Mouse (Mus musculus) hindbrain, embryonic 16.5 days (tissue): ENCODE results near the gene Adm2. TPM values are rescaled to one million over a fixed set of nuclear protein-coding genes. Genes with fewer than 3 reads are reported as not detected.

Experiments used
- ATAC-seq: fragments of 200-750 bp; cut with Nextera tagmentation; 2 replicates; pipeline ENCODE4 v1.8.0; 2017; ENCODE audit warnings: moderate TSS enrichment, moderate library complexity
- H3K27ac ChIP-seq: fragments of 300-500 bp; sonication (generic); 2 replicates; pipeline ENCODE4 v1.5.1; 2014; ENCODE audit warnings: low read depth, mild to moderate bottlenecking, control low read depth, low read length, moderate library complexity
- H3K27me3 ChIP-seq: fragments of 300-500 bp; sonication (generic); replicated peaks from 2 replicates; pipeline ENCODE4 v1.6.1; 2014; ENCODE audit warnings: low read length; ENCODE audit not compliant: control insufficient read depth, insufficient read depth
- H3K36me3 ChIP-seq: fragments of 300-500 bp; sonication (generic); 2 replicates; pipeline ENCODE4 v1.6.1; 2014; ENCODE audit warnings: mild to moderate bottlenecking, low read length, moderate library complexity, mixed read lengths; ENCODE audit not compliant: control insufficient read depth, insufficient read depth
- H3K4me1 ChIP-seq: fragments of 300-500 bp; sonication (generic); 2 replicates; pipeline ENCODE4 v1.6.1; 2014; ENCODE audit warnings: low read depth, low read length; ENCODE audit not compliant: control insufficient read depth, insufficient read depth
- H3K4me2 ChIP-seq: fragments of 300-500 bp; sonication (generic); 2 replicates; pipeline ENCODE4 v1.6.1; 2014; ENCODE audit warnings: mild to moderate bottlenecking, low read length, control low read depth, moderate library complexity
- H3K4me3 ChIP-seq: fragments of 300-500 bp; sonication (generic); 2 replicates; pipeline ENCODE4 v1.5.1; 2014; ENCODE audit warnings: mild to moderate bottlenecking, low read length, control low read depth, moderate library complexity
- H3K9ac ChIP-seq: fragments of 300-500 bp; sonication (generic); 2 replicates; pipeline ENCODE4 v1.6.1; 2014; ENCODE audit warnings: low read depth, mild to moderate bottlenecking, control low read depth, low read length, moderate library complexity
- H3K9me3 ChIP-seq: fragments of 300-500 bp; sonication (generic); 2 replicates; pipeline ENCODE4 v1.6.1; 2014; ENCODE audit warnings: mild to moderate bottlenecking, low read length, moderate library complexity; ENCODE audit not compliant: control insufficient read depth
- WGBS: fragments of 180-500 bp; shearing (Covaris S2); extraction: QIAGEN DNeasy Blood & Tissue Kit; methylation state at CpG from one replicate; pipeline ENCODE4 v1.1.7; 2014; 5-methylcytosine and 5-hydroxymethylcytosine counted together
- polyA plus RNA-seq: library from polyadenylated mRNA; unstranded; fragments of >200 nt; fragmentation: Nextera tagmentation; extraction: Ambion mirVana; gene quantifications from 2 replicates; pipeline ENCODE4 v1.2.1, GENCODE M21; 2015

Adm2 gene
- polyA plus RNA-seq, 1 experiment from 2014 or later, result not detected

DNA sequence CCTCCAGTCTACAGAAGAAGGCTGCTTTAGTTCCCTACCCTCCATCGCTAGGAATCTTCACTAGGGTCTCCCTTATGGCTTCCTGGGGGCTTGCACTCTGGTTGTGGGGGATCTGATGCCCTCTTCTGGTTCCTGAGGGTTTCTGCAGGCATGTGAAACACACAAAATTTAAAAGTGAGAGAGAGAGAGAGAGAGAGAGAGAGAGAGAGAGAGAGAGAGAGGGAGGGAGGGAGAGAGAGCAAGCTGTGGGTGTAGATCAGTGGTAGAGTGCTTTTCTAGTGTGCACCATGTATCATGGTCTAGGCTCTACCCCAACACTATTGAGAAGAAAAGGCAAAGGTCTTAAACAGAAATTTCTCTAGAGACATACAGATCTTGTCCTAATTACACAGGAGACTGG lies 19.2 kb downstream of the Adm2 start:
- Histone ChIP-seq H3K27ac (no peak overlapping the region), H3K4me3 (no peak overlapping the region), H3K4me2 (no peak overlapping the region), H3K36me3 (no peaks in the 10 kb centered on the region), H3K4me1 (no peaks in the 10 kb centered on the region), H3K9me3 (no peaks in the 10 kb centered on the region), H3K9ac (no peak overlapping the region), H3K27me3 (no peaks in the 10 kb centered on the region)
- 45% methylated on average over 1 of the region's 1 CpGs for WGBS
- ATAC-seq, result no peak

DNA sequence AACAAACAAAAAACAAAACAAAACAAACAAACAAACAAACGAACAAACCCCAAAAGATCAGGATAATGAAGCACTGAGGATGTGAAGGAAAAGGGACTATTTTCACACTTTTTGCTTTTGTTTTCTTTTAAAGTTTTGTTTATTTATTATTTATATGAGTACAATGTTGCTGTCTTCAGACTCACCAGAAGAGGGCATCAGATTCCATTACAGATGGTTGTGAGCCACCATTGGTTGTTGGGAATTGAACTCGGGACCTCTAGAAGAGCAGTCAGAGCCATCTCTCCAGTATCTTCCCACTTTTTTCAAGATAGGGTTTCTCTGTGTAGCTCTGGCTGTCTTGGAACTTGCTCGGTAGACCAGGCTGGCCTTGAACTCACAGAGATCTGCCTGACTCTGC lies 20.8 kb downstream of the Adm2 start:
- H3K9me3 ChIP-seq, result no peaks in the 10 kb centered on the region
- H3K4me1 ChIP-seq, result no peaks in the 10 kb centered on the region
- 91% methylated on average over 3 of the region's 3 CpGs for WGBS
- H3K4me2 ChIP-seq, result no peak overlapping the region
- ATAC-seq, result no peak
- H3K27ac ChIP-seq, result no peak overlapping the region
- no peak overlapping the region for H3K9ac ChIP-seq
- H3K27me3 ChIP-seq, result no peaks in the 10 kb centered on the region
- no peaks in the 10 kb centered on the region for H3K36me3 ChIP-seq
- H3K4me3 ChIP-seq, result no peak overlapping the region

DNA sequence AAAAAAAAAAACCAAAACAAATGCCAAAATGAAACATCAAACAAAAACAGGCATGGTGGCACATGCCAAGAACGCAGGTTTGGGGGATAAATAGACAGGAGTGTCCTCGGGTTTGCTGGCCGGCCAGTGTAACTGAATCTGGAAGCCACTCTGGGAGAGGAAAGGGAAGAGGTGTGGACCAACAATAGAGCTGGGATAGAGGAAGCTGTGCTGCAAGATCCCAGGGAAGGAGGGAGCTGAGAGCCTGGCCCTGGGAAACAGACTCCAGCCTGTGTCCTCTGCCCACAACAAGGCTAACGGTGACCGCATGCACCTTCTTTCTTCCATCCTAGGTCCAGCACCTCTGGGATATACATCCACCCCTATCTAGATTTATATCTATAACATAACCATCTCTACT lies 27.9 kb downstream of the Adm2 start:
- H3K9me3 ChIP-seq, result no peaks in the 10 kb centered on the region
- H3K4me2 ChIP-seq, result no peak overlapping the region
- no peak overlapping the region for H3K9ac ChIP-seq
- ATAC-seq, result no peak
- H3K27me3 ChIP-seq, result no peaks in the 10 kb centered on the region
- WGBS, result 83% methylated on average over 5 of the region's 5 CpGs
- peaks cover 25% of the 10 kb centered on the region for H3K36me3 ChIP-seq
- peaks cover 10% of the 10 kb centered on the region for H3K4me1 ChIP-seq
- H3K4me3 ChIP-seq, result no peak overlapping the region
- no peak overlapping the region for H3K27ac ChIP-seq

DNA sequence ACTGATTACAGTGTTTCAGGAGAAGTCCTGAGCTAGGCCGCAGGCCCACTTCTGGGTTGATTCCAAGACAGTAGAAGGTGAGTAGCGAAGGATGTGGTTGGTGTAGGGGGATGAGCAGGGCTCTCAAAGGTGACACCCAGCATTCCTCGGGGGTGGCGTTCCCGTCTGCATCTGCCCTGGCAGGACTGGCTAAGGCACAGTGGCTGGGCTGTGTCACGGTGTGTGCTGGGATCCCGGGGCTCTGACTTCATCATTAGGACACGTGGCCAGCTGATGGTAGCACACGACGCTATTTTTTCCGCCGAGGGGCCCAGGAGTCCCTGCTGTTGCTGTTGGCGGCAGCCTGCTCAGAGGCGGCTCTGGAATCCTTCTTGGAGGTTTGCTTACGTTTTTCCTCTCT lies 28.8 kb downstream of the Adm2 start:
- 90% methylated on average over 15 of the region's 15 CpGs for WGBS
- Histone ChIP-seq H3K4me2 (no peak overlapping the region), H3K9ac (no peak overlapping the region), H3K36me3 (peaks cover 25% of the 10 kb centered on the region), H3K27me3 (no peaks in the 10 kb centered on the region), H3K4me3 (no peak overlapping the region), H3K27ac (no peak overlapping the region), H3K9me3 (no peaks in the 10 kb centered on the region), H3K4me1 (peaks cover 10% of the 10 kb centered on the region)
- no peak for ATAC-seq

DNA sequence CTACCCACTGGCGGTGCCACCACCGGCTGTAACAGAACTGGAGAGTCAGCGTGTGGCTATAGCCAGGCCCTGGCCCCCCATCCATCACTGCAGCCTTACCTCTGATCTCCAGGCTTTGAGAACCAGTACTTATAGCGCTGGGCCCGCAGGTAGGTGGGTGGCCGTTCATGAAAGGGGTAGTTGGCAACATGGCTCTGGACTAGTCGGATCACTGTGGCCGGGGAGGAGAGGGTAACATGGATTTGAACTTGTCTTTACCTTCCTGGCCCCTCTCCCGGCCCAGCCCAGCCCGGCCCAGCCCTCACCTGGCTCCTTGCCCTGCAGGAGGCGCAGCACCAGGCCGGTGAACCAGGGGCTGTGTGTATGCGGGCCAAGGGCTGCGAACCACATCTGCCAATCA lies 29.5 kb downstream of the Adm2 start:
- no peak overlapping the region for H3K4me2 ChIP-seq
- no peaks in the 10 kb centered on the region for H3K9me3 ChIP-seq
- ATAC-seq, result no peak
- H3K36me3 ChIP-seq, result peaks cover 25% of the 10 kb centered on the region
- no peak overlapping the region for H3K9ac ChIP-seq
- H3K27me3 ChIP-seq, result no peaks in the 10 kb centered on the region
- H3K27ac ChIP-seq, result no peak overlapping the region
- H3K4me3 ChIP-seq, result no peak overlapping the region
- peaks cover 17% of the 10 kb centered on the region for H3K4me1 ChIP-seq
- WGBS, result 96% methylated on average over 14 of the region's 14 CpGs

DNA sequence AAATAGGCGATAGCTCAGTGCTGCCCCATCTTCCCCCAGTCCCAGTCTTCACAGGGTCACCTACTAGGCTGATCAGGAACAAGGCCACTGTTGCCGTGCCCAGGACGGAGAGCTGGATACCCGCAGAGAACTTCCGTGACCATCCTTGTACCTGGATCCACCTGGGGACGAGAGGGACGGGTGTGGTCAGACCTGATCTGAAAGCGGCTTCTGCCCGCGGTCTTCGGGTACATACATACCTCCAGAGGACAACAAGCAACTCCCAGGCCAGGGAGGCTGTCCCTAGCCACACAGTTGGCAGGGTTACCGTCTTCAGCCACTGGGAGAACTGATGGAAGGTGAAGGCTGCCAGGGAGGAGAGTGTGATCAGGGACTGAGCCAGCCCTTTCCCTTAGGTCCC lies 30.3 kb downstream of the Adm2 start:
- no peak for ATAC-seq
- Histone ChIP-seq H3K9ac (no peak overlapping the region), H3K36me3 (peaks cover 25% of the 10 kb centered on the region), H3K4me3 (no peak overlapping the region), H3K27me3 (no peaks in the 10 kb centered on the region), H3K4me2 (no peak overlapping the region), H3K4me1 (peaks cover 23% of the 10 kb centered on the region), H3K27ac (no peak overlapping the region), H3K9me3 (no peaks in the 10 kb centered on the region)
- WGBS, result 98% methylated on average over 12 of the region's 12 CpGs

DNA sequence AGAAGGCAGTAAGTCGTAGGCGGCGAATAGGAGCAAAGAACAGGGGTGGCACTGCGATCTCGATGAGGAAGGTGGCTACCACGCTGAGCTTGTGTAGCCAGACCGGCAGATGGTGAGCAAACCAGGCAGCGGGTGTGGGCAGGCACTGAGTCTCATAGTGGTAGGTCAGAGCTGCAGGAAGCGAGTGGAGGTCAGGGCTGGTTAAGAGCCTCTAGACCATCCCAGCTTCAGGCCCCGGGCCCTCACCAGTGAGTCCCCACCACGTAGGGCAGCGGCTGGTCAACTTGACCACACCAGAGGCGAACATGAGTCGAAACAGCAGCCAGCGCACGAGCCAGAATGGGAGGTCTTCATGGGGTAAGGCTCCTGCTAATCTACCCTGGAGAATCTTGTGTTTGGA lies 31.3 kb downstream of the Adm2 start:
- Histone ChIP-seq H3K4me3 (no peak overlapping the region), H3K27me3 (no peaks in the 10 kb centered on the region), H3K36me3 (peaks cover 25% of the 10 kb centered on the region), H3K27ac (no peak overlapping the region), H3K9ac (no peak overlapping the region), H3K4me1 (peaks cover 30% of the 10 kb centered on the region), H3K9me3 (no peaks in the 10 kb centered on the region), H3K4me2 (no peak overlapping the region; the same call in 1 of the 2 replicates)
- ATAC-seq, result no peak
- 94% methylated on average over 16 of the region's 16 CpGs for WGBS

DNA sequence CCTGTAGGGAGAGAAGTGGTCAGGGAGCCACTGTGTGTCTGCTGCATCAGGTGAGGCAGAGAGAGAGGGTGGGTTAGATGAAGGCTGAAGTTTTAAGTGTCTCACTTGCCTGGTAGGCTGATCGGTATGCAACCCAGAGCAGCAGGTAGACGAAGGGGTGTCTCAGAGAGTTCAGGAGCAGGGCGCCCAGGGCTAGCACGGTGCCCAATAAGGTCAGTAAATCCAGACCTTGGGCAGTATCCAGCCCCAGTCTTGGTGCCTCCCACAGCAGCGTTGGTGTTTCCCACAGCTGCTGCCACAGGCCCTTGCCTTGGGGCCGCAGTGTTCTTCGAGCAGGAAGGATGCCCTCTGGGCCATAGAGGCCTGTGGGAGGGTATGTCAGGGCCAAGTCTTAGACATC lies 31.9 kb downstream of the Adm2 start:
- H3K9me3 ChIP-seq, result no peaks in the 10 kb centered on the region
- peak overlapping the region; percentile 71 for H3K4me2 ChIP-seq
- H3K36me3 ChIP-seq, result peaks cover 25% of the 10 kb centered on the region
- no peaks in the 10 kb centered on the region for H3K27me3 ChIP-seq
- peak overlapping the region; percentile 77 for H3K9ac ChIP-seq
- 82% methylated on average over 7 of the region's 7 CpGs for WGBS
- H3K4me3 ChIP-seq, result peak overlapping the region; percentile 56
- H3K4me1 ChIP-seq, result peaks cover 30% of the 10 kb centered on the region
- no peak for ATAC-seq
- no peak overlapping the region for H3K27ac ChIP-seq

DNA sequence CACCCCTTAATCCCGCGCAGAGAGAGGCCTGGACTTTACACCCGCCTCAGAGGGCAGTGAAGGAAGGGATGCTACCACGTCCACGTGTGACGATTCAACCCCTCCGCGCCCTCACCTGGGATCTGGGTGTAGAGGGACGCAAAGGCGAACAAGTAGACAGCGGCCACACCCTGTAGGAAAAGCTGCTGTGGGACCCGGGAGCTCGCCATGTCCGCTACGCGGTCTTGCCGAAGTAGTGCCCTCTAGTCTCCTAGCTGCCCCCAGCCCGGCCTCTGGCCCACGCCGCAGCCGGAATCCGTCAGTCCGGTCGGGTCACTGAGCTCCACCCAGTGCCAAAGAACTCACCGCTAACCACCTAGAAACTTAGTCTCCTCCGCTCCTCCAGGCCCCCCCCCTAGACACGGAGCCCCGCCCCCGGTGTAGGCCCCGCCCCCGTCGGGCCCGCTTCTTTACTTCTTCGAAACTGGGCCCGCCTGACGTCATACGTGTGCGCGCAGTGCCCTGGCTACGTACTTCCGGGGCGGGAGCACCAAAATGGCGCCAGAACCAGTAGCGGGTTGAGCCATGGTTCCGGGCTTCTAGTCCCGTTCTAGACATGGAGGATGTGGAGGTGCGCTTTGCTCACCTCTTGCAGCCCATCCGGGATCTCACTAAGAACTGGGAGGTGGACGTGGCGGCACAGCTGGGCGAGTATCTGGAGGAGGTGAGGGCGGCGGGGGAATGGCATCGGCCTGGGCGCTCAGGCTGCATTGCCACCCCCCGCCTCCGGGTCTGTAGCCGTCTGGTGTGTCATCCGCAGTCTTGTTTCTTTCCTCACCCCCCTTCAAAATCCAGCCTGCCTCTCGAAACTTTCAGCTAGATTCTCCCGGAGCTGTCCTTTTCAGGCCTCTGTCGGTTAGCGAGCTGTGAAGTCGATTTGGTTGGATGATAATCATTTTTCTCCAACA lies 33.0 kb downstream of the Adm2 start, which contains the start of the genes Lmf2 and Ncaph2:
TSS of gene Lmf2 (minus strand) at position 419 of the 947 bp plus-strand sequence.
TSS of gene Ncaph2 (plus strand) at position 479 of the 947 bp plus-strand sequence.
- Histone ChIP-seq H3K4me3 (peak within 1 kb of the TSS; percentile 56), H3K27me3 (no peaks in the 10 kb centered on the region), H3K9me3 (no peaks in the 10 kb centered on the region), H3K36me3 (peaks cover 22% of the 10 kb centered on the region), H3K4me1 (peaks cover 30% of the 10 kb centered on the region), H3K9ac (peak within 1 kb of the TSS; percentile 77), H3K27ac (peak within 1 kb of the TSS; percentile 83), H3K4me2 (peak within 1 kb of the TSS; percentile 89)
- ATAC-seq, result peak; percentile 95
- under 1% methylated on average over 60 of the region's 64 CpGs for WGBS
